Mouse (Mus musculus) Muller cell, postnatal 12 days (primary cell): Measurements from ENCODE around the gene Slc25a11.

Source experiments
- DNase-seq: peaks from one replicate; pipeline ENCODE4 v3.0.0-alpha.2; 2015; ENCODE audit errors: inconsistent ontology term

The Slc25a11 gene

DNA sequence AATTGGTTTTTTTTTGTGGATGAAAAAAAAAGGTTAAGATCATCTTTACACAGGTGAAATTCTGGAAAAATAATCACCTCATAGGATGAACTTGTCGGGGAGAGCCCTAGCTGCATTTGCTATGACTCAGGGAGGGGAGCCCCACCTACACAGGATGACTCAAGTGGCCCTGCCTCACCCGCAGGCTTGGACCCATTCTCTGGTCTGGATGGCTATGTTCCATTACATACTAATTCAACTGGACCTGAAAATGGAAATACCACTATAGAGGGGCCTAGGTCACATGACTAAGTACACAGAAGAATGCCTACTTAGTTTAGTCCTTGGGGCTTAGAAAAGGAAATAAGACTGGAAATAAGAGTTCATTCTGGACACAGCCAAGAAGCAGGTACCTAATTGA is 4.1 kb upstream of the Slc25a11 start:
- DNase-seq = peak; percentile 73

DNA sequence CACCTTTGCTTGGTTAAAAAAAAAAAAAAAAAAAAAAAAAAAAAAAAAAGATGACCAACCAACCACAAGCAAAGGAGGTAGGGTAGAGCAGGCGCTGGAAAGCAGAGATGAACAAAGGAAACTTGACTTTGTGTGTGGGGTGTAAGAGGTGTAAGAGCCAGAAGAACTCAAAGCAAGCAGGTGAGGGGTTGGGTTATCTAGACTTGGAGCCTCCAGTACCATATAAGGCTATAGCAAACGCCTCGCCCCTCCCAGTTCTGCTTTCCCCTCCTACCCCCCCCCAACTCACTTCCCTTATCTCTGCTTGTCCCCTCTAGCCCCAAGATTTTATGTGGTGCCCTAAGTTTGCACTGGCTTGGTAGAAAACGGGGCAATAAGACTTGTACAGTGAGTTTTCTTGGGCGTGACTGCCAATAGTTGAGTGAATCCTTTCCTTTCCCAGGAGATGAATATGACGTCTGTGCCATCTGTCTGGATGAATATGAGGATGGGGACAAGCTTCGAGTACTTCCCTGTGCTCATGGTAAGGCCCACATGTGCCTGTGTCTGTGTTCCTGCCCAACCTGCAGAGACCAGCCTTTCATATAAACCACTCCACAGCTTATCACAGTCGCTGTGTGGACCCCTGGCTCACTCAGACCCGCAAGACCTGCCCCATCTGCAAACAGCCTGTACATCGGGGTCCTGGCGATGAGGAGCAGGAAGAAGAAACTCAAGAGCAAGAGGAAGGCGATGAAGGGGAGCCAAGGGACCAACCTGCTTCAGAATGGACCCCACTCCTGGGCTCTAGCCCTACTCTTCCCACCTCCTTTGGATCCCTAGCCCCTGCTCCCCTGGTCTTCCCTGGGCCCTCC is 3.3 kb upstream of the Slc25a11 start:
- DNase-seq = no peak

- no peak for DNase-seq
These were observed 2.0 kb upstream of the Slc25a11 start for GRCm38 (mm10) chr11:70649185-70649734.

DNA sequence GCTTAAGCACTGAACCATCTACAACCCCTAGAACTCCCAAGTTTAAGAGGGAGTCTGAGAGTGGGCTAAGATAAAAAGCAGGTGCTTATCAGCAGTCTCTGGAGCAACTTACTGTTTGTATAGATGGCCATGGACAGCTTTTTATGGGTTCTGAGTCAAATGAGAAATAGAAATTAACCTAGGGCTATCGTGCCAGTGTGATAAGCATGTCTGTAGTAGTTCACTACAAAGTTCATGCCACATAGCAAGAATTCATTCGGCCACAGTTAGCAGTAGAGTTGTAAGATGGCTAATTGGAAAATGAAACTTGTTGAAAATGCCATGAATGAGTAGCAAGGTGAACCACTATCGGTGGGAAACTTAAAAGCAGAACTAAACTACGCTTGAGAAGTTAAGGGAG is 1.2 kb upstream of the Slc25a11 start:
- DNase-seq = no peak

- DNase-seq = peak; percentile 40
These were observed 589 bp upstream of the Slc25a11 start for GRCm38 (mm10) chr11:70647716-70648420.

DNA sequence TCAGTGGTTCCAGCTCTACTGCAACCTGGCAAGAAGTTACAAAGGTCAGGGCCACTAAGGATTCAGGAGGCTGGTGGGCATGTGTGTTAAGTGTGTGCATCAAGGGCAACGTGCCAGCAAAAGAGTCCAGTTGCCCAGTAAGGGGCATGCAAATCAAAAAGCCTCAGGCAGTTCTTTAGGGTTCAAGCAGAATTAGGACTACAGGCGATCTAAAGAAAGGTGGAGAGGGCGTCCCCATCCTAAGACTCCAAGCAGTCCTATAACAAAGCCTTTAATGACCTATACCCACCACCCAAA is 1.1 kb downstream of the Slc25a11 start:
- no peak for DNase-seq

- DNase-seq = no peak
These were observed 1.6 kb downstream of the Slc25a11 start for GRCm38 (mm10) chr11:70645461-70646258.

- no peak for DNase-seq
These were observed 2.6 kb downstream of the Slc25a11 start for GRCm38 (mm10) chr11:70644564-70645103.

GRCm38 (mm10) chr11:70643051-70643450 is 4.2 kb downstream of the Slc25a11 start:
- DNase-seq = no peak

DNA sequence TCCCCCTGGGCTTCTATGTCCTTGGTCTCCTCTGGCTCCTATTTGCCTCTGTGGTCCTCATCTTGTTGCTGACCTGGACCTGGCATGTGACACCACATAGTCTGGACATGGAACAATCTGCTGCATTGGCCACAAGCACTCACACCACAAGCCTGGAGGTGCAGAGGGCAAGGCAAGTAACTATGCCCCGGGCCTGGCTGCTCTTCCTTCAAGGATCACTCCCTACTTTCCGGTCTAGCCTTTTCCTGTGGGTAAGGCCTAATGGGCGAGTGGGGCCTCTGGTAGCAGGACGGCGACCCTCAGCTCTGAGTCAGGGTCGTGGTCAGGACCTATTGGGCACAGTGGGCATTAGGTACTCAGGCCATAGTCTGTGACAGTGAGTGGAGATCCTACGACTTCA is 6.0 kb downstream of the Slc25a11 start:
- no peak for DNase-seq

GRCm38 (mm10) chr11:70639976-70640375 is 7.3 kb downstream of the Slc25a11 start:
- DNase-seq = no peak

DNA sequence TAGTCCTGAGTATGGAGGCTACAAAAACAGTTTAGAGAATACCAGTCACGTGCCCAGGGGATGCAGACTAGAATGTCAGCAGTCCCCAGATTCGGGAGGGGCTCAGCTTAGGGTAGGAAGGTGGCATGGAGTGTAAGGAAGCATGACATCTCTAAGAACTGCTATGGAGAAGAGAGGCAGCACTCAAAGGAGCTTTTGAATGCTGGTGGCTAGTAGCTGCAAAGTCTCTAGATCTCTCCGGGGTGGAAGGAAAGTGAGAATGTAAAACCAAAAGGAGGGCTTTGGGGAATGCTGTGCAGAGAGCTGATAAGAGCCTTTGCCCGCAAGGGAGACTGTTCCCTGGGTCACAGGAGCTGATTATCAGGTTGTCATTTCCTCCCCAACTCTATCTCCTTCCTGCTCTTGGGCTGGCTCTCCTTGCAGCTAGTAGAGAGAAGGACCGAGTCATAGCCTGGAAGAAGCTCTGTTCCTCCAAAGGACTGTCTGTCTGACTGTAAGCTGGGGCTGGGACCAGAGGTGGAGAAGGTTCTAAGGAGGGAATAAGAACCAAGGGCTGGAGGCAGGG is 8.5 kb downstream of the Slc25a11 start, which contains the start of gene Gp1ba:
Gene Gp1ba, plus strand, starts transcription at position 409 of the 565 bp plus-strand sequence.
- DNase-seq = no peak

DNA sequence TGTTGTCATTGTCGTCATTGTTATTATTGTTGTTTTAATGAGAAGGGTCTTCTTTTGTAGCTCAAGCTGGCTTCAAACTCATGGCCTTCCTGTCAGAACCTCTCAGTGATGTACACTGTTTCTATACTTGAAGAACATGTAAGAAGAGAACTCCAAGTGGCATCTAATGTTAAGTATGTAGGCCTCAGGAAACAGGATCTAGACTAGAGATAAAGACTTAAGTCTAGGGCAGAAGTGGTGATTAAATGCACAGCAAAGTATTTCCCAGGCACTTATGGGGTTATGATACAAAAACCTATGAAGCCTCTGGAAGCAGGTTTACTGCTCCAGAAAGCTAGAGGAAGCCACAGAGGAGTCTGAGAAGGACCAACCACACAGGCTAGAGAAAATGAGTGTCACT is 9.0 kb downstream of the Slc25a11 start:
- DNase-seq = no peak

GRCm38 (mm10) chr11:70637764-70638163 is 9.5 kb downstream of the Slc25a11 start:
- DNase-seq = no peak

DNA sequence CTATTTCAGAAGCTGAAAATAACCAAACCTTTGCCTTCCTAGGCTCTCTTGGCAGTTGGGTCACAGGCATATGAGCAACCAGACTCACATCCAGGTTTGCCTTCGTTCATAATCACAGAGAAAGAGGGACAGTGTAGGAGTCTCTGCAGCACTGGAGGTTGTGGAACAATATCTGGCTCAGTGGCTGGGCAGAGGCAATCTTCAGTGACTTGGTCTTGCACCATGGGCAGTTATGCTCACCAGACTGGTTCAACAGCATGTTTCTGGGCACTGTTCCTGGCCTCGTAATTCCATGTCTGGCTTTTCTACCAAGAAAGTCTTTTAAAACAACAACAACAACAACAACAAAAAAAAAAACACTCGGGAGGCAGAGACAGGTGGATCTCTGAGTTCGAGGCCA is 11.7 kb downstream of the Slc25a11 start:
- no peak for DNase-seq

DNA sequence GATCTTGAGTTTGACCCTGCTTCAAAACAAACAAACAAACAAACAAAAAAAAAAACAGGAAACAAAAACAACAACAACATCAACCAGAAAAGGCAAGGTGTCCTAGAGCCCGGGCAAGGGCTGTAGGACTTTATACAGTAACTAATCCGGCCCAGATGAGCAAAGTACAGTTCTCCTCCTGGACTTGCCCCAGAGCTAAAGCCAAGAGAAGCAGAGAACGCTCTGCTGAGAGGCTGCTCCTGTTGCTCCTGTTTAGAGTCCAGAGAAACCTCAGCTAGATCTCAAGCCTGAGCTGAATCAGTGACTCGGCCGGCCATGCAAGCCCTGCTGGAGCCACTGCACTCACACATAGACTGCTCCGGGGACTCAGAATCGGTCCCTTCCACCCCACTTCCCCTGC is 17.1 kb downstream of the Slc25a11 start:
- no peak for DNase-seq

- DNase-seq = no peak
These were observed 17.7 kb downstream of the Slc25a11 start for GRCm38 (mm10) chr11:70629557-70629956.

DNA sequence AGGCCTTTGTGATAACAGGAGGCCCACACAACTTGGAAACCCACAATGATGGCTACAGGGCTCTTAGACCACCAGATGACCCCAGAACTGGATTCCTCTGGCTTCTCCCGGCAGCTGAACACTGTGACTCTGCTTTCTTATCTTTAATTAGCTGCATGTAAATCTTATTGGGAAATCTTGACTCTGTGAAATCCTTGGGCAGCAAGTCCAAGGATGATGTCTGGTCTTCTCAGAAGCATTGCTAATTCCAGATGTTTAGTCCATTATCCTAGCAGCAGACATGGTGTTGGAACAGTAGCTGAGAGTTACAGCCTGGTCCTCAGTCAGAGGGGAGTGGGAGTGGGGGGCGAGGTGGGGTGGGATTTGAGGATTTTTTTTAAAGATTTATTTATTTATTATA is 18.8 kb downstream of the Slc25a11 start:
- DNase-seq = no peak

DNA sequence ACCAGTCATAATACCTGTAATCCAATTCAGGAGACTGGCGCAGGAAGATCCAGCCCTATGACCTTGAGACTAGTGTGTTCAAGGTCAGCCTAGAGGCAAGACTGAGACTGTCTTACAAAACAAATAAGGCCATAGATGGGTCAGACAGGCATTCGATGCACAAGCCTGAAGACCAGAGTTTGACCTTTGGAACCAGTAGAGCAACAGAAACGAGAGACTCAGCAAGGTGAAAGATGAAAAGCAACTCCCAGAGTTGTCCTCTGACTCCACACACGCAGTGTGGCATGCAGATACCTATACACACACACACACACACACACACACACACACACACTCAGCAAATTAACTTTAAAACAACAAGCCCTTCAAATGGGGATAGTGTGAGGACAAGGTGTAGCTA is 20.4 kb downstream of the Slc25a11 start:
- DNase-seq = no peak

GRCm38 (mm10) chr11:70625473-70625872 is 21.8 kb downstream of the Slc25a11 start:
- peak; percentile 39 for DNase-seq

- DNase-seq = no peak
These were observed 24.1 kb downstream of the Slc25a11 start for GRCm38 (mm10) chr11:70623053-70623742.
